Mouse (Mus musculus) layer of hippocampus, postnatal 10 days (tissue): ENCODE measurements around the gene Gm7954. TPM values are rescaled to one million over a fixed set of nuclear protein-coding genes. Genes with fewer than 3 reads are reported as not detected.
"Not testable (repeated sequence)": the region's sequence is repeated elsewhere in the genome, so short reads cannot be mapped to it uniquely, and the experiment has no call there.

Source experiments
- DNase-seq, 2 experiments: peaks; one replicate each; pipeline ENCODE4 v3.0.0; 2021; ENCODE audit warnings: low spot score in 2 of 2
- long read RNA-seq: library from polyadenylated mRNA; stranded (forward); transcript quantifications from one replicate; pipeline ENCODE4 v2.0.0, GENCODE M21; 2023
- total RNA-seq, 2 experiments: library from RNA; stranded (reverse); gene quantifications; 2 replicates each; pipeline ENCODE4 v1.2.3; 2021

The Gm7954 gene
- not detected for total RNA-seq
- long read RNA-seq, result 0 reads

- not testable (repeated sequence) for DNase-seq
Observed at GRCm38 (mm10) chr14:41453418-41453817, at the start of gene Gm7954. Gene Gm7954, minus strand, starts transcription at chr14:41453518.

GRCm38 (mm10) chr14:41489385-41489784 is 36.1 kb upstream of the Gm7954 start, which contains the start of gene Gm3486:
Gene Gm3486, minus strand, starts transcription at chr14:41489485.
- not testable (repeated sequence) for DNase-seq

- peak in 1 of 2 experiments; percentile 19 for DNase-seq
Observed at GRCm38 (mm10) chr14:41425393-41426075, 27.8 kb downstream of the Gm7954 start.

GRCm38 (mm10) chr14:41424694-41425093 is 28.6 kb downstream of the Gm7954 start:
- not testable (repeated sequence) for DNase-seq

- DNase-seq, result not testable (repeated sequence)
Observed at GRCm38 (mm10) chr14:41408181-41408580, 45.1 kb downstream of the Gm7954 start, which contains the start of gene Gm6482. Gene Gm6482, minus strand, starts transcription at chr14:41408281.

Other genes with a start within 250 kb of the Gm7954 start
- not detected for gene Gm2832, start 174.7 kb downstream of the Gm7954 start, total RNA-seq
- not detected for gene Gm5798, start 104.9 kb downstream of the Gm7954 start, total RNA-seq
- gene Gm7945, start 67.1 kb downstream of the Gm7954 start, total RNA-seq, result not detected
- not detected for gene Gm6482, start 45.2 kb downstream of the Gm7954 start, total RNA-seq
- not detected for gene Gm3486, start 36.0 kb upstream of the Gm7954 start, total RNA-seq
- gene Gm7970, start 102.1 kb upstream of the Gm7954 start, total RNA-seq, result not detected
- gene 1700049E17Rik2, start 119.7 kb upstream of the Gm7954 start, total RNA-seq, result under 1 TPM in 1 of 2 experiments, not detected in 1; 0.33 TPM
- gene Gm3072, start 171.1 kb upstream of the Gm7954 start, total RNA-seq, result not detected
- gene Gm3676, start 193.0 kb upstream of the Gm7954 start, total RNA-seq, result under 1 TPM in 1 of 2 experiments, not detected in 1; 0.94 TPM
- not detected for gene Gm8068, start 248.4 kb upstream of the Gm7954 start, total RNA-seq